Mouse (Mus musculus): Measurements from ENCODE around the gene Pkp4. TPM values are rescaled to one million over a fixed set of nuclear protein-coding genes. Genes with fewer than 3 reads are reported as not detected.
A peak's percentile ranks its signal among the peaks of the same experiment; 100 is the strongest.

Pkp4 gene
- polyA plus RNA-seq, 1 experiment from 2014 or later: 25.1 TPM

DNA sequence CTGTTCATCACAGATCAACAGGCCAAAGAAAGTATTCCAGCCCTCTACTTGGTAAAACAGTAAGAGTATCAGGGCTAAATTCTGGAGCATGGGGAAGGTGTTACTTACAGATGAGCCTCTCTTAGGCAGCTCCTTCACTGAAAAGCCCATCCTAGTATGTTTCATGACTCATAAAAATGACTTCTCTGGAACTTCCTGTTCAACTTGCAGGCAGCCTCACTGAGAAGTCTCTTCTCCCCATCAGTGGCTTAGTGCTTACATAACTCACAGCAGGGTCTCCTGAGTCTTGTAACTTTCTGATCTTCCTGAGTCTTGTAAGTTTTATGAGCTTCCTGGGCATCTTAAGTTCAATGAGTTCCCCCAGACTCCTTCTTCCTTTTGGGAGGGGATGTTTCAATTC lies 236.9 kb downstream of the Pkp4 start:
- Histone ChIP-seq H3K4me1 (no peaks in the 10 kb centered on the region), H3K4me3 (no peak overlapping the region)
- no peak for ATAC-seq (ENCODE audit: insufficient number of reproducible peaks, insufficient read depth, low FRiP score, low TSS enrichment)

DNA sequence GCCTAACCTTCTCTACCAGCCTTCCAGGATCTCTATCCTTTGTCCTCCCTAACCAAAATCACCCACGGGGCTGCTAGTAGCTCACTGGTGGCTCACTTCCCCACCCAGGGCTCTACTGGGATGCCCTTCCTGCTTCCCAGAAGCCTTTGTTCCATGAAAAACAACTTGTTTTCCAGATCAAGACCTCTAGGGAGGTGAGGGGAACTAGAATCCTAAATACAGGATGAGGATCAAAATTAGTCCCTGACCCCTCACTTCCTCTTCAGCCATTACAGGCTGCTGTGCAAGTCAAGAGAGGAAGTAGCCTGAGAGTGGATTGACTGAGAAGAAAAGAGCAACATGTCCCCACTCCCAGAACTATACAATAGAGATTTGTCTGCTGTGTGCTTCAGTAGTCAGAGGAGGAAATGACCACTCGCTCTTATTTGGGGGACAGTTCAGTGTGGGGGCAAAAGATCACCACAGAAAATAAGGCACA lies 240.3 kb downstream of the Pkp4 start:
- Histone ChIP-seq H3K4me1 (no peaks in the 10 kb centered on the region), H3K9ac (no peak overlapping the region), H3K36me3 (no peaks in the 10 kb centered on the region), H3K4me3 (no peak overlapping the region), H3K4me2 (replicated peaks) (no peak overlapping the region), H3K27ac (no peak overlapping the region), H3K9me3 (no peaks in the 10 kb centered on the region), H3K27me3 (no peaks in the 10 kb centered on the region)
- ATAC-seq (ENCODE audit: insufficient number of reproducible peaks, insufficient read depth, low FRiP score, low TSS enrichment): no peak
- 30% methylated on average over 2 of the region's 2 CpGs for WGBS

More for the DNA sequence above, 236.9 kb downstream of the Pkp4 start:
- H3K27ac ChIP-seq: no peak overlapping the region
- no peaks in the 10 kb centered on the region for H3K27me3 ChIP-seq
- H3K36me3 ChIP-seq: no peaks in the 10 kb centered on the region
- no peak overlapping the region for H3K9ac ChIP-seq
- H3K9me3 ChIP-seq: no peaks in the 10 kb centered on the region
- no peak overlapping the region for H3K4me2 ChIP-seq (replicated peaks)

DNA sequence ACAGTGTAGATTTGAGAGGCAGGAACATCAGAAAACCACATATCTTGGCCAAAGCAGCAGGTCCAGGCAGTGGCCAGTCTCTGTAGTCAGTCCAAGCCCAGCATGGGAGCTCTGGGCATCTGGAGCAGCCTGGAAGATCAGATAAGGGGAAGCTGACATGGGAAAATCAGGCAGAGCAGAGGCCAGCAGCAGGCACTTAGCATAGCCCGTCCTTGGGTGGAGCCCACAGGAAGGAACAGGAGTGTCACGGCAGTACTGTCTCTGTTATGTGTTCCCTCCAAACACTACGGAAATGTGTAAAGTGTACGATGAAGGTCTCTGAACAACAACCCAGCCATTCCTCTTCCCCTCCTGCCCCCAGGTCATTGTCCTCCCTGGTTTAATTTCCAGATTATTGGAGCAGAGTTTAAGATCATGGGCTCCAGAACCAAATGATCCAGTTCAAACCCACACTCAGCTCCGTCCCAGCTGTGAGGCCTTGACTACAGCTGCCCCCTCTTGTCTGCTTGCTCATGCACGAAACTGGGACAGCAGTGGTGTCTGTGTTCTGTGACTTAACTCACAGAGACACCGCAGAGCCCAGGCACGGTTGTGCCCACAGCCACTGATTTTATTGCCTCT lies 241.3 kb downstream of the Pkp4 start:
- Histone ChIP-seq H3K4me1 (no peaks in the 10 kb centered on the region), H3K9me3 (no peaks in the 10 kb centered on the region), H3K9ac (no peak overlapping the region), H3K36me3 (no peaks in the 10 kb centered on the region), H3K4me3 (no peak overlapping the region), H3K4me2 (replicated peaks) (no peak overlapping the region), H3K27ac (peak overlapping the region; percentile 9; the same call in 1 of the 2 replicates), H3K27me3 (no peaks in the 10 kb centered on the region)
- 65% methylated on average over 8 of the region's 8 CpGs for WGBS
- ATAC-seq (ENCODE audit: insufficient number of reproducible peaks, insufficient read depth, low FRiP score, low TSS enrichment): no peak

DNA sequence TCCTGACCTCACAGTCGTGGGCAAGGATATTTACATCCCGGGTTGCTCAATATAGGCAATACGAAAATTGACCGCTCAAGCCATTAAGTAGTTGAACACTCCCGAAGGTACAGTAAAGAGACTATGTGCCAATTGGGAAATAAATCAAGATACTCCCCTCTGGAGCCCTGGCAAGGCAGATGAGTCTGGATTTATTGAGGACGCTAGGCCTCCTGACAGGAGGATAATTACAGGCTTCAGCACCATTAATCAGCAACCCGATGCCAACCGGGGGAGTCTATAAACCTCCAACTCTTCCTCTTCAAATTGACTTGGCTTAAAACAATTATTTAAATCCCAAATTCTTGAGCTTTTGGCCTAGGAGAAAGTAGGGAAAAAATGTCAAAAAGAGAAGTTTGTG lies 243.4 kb downstream of the Pkp4 start:
- no peak overlapping the region for H3K9ac ChIP-seq
- H3K4me2 ChIP-seq (replicated peaks): no peak overlapping the region
- no peaks in the 10 kb centered on the region for H3K36me3 ChIP-seq
- ATAC-seq (ENCODE audit: insufficient number of reproducible peaks, insufficient read depth, low FRiP score, low TSS enrichment): no peak
- 0 out of 2 replicates have a peak, but pooled peaks cover 5% of the 10 kb centered on the region for H3K4me1 ChIP-seq
- 82% methylated on average over 8 of the region's 8 CpGs for WGBS
- H3K27me3 ChIP-seq: no peaks in the 10 kb centered on the region
- H3K4me3 ChIP-seq: no peak overlapping the region
- no peaks in the 10 kb centered on the region for H3K9me3 ChIP-seq
- no peak overlapping the region for H3K27ac ChIP-seq

Other genes starting within 250 kb of the Pkp4 start
- gene Ccdc148, start 167 bp upstream of the Pkp4 start, polyA plus RNA-seq (2016; fragmentation: Nextera tagmentation; extraction: Ambion mirVana): 1.3 and 1.6 TPM in 2 replicates

Data from embryonic facial prominence, embryonic 12.5 days (tissue).